Mouse (Mus musculus): ENCODE measurements around the gene Oaz2. TPM values are rescaled to one million over a fixed set of nuclear protein-coding genes. Genes with fewer than 3 reads are reported as not detected.

Oaz2 gene
- total RNA-seq (2012; rRNA removed), result 30.1 and 51.5 TPM in 2 replicates

- H3K4me3 ChIP-seq (ENCODE audit: insufficient read depth in 1 of 2, low read depth in 1 of 2, low read length in 2 of 2, poor library complexity in 1 of 2, severe bottlenecking in 1 of 2), result no peak within 1 kb of the TSS
- H3K9ac ChIP-seq (ENCODE audit: insufficient read depth, low read depth, low read length, poor library complexity, severe bottlenecking), result no peak within 1 kb of the TSS
- no peak for DNase-seq (ENCODE audit: low read depth, low spot score)
- H3K4me1 ChIP-seq (ENCODE audit: control insufficient read depth in 2 of 2, insufficient read depth in 2 of 2, low read length in 2 of 2, poor library complexity in 1 of 2), result peaks cover 6 to 17% of the 10 kb centered on the region in 2 experiments; a peak in 3 of 4 replicates
- no peak within 1 kb of the TSS for H3K27ac ChIP-seq (ENCODE audit: insufficient read depth, low read depth, low read length, poor library complexity, severe bottlenecking)
- in situ Hi-C loops (cut with MboI; ENCODE audit: low sequenced_read_pairs in 2 of 2, unreplicated experiment in 2 of 2), result loop anchor here (10.0 kb wide), 1 partner anchor 63 kb away; no protein-coding TSS in a partner anchor
- no peaks in the 10 kb centered on the region for H3K36me3 ChIP-seq (ENCODE audit: control insufficient read depth, insufficient read depth, low read length, poor library complexity, severe bottlenecking)
- H3K9me3 ChIP-seq (ENCODE audit: control insufficient read depth, insufficient read depth, low read depth, low read length), result no peaks in the 10 kb centered on the region
- TF ChIP-seq HCFC1 (IDR thresholded peaks at IDR 0.05; ENCODE audit: borderline replicate concordance, insufficient read depth, low read length), result no peak
Measured at GRCm38 (mm10) chr9:65667701-65668100, at the start of gene Oaz2. Oaz2 (plus strand) TSS chr9:65668001.

DNA sequence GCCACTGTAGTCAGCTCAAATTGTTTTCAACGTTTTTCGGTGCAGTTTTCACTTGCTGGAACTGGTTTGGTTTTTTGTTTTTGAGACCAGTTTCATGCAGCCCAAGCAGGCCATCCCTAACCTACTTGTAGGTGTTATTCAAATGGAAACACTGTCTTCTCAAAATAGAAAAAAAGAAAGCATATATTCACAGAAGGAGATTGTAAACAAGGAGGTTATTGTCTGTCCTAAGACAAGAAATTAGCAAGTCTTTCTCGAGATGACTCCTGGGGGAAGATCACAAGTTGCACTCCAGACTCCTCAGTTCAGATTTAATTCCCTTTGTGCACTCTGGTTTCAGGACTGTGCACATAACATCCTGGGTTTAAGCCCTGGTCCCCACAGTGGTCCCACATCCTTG lies 48.5 kb upstream of the Oaz2 start:
- peaks cover 8 to 13% of the 10 kb centered on the region in 2 experiments; a peak in 3 of 4 replicates for H3K4me1 ChIP-seq (ENCODE audit: control insufficient read depth in 2 of 2, insufficient read depth in 2 of 2, low read length in 2 of 2, poor library complexity in 1 of 2)
- H3K36me3 ChIP-seq (ENCODE audit: control insufficient read depth, insufficient read depth, low read length, poor library complexity, severe bottlenecking), result no peaks in the 10 kb centered on the region

DNA sequence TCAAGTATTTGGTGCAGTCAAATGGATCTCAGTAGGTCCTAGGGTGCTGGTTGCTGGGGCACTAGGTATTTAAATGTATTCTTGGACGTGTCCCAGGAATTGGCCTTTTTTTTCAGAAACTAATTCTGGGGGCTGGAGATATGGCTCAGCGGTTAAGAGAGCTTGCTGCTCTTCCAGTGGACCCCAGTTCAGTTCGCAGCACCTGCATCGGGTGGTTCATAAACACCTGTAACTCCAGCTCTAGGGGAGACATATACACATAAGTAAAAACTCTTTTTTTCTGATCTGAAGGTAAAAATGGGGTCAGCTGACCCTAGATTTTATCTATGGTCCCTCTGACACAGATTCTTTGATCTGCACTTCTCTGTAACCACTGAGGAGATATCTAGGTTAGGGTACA lies 46.6 kb upstream of the Oaz2 start:
- no peak overlapping the region for H3K4me3 ChIP-seq (ENCODE audit: insufficient read depth in 1 of 2, low read depth in 1 of 2, low read length in 2 of 2, poor library complexity in 1 of 2, severe bottlenecking in 1 of 2)
- H3K4me1 ChIP-seq (ENCODE audit: control insufficient read depth in 2 of 2, insufficient read depth in 2 of 2, low read length in 2 of 2, poor library complexity in 1 of 2), result peaks cover 10 to 20% of the 10 kb centered on the region in 2 experiments
- H3K36me3 ChIP-seq (ENCODE audit: control insufficient read depth, insufficient read depth, low read length, poor library complexity, severe bottlenecking), result no peaks in the 10 kb centered on the region
- H3K27ac ChIP-seq (ENCODE audit: insufficient read depth, low read depth, low read length, poor library complexity, severe bottlenecking), result no peak overlapping the region
- H3K9ac ChIP-seq (ENCODE audit: insufficient read depth, low read depth, low read length, poor library complexity, severe bottlenecking), result no peak overlapping the region
- DNase-seq (ENCODE audit: low read depth, low spot score), result no peak
- TF ChIP-seq ZC3H11A (IDR thresholded peaks at IDR 0.05; ENCODE audit: borderline replicate concordance, low read depth, low read length) (no peak), ZNF384 (IDR thresholded peaks at IDR 0.05; ENCODE audit: low read depth, low read length) (no peak), CHD2 (IDR thresholded peaks at IDR 0.05; ENCODE audit: low read depth, low read length) (no peak), MAFK (IDR thresholded peaks at IDR 0.05; ENCODE audit: insufficient read depth, low read depth, low read length) (no peak), HCFC1 (IDR thresholded peaks at IDR 0.05; ENCODE audit: borderline replicate concordance, insufficient read depth, low read length) (no peak)
- H3K9me3 ChIP-seq (ENCODE audit: control insufficient read depth, insufficient read depth, low read depth, low read length), result no peaks in the 10 kb centered on the region
- in situ Hi-C loops (cut with MboI; ENCODE audit: low sequenced_read_pairs in 2 of 2, unreplicated experiment in 2 of 2), result no loop called here

More for the DNA sequence above, 48.5 kb upstream of the Oaz2 start:
- no peak overlapping the region for H3K9ac ChIP-seq (ENCODE audit: insufficient read depth, low read depth, low read length, poor library complexity, severe bottlenecking)
- H3K27ac ChIP-seq (ENCODE audit: insufficient read depth, low read depth, low read length, poor library complexity, severe bottlenecking), result peak overlapping the region; percentile 59
- H3K9me3 ChIP-seq (ENCODE audit: control insufficient read depth, insufficient read depth, low read depth, low read length), result no peaks in the 10 kb centered on the region
- TF ChIP-seq MAFK (IDR thresholded peaks at IDR 0.05; ENCODE audit: insufficient read depth, low read depth, low read length), result no peak
- no peak for TF ChIP-seq ZC3H11A (IDR thresholded peaks at IDR 0.05; ENCODE audit: borderline replicate concordance, low read depth, low read length)
- TF ChIP-seq HCFC1 (IDR thresholded peaks at IDR 0.05; ENCODE audit: borderline replicate concordance, insufficient read depth, low read length), result no peak
- TF ChIP-seq CHD2 (IDR thresholded peaks at IDR 0.05; ENCODE audit: low read depth, low read length), result no peak
- no peak for TF ChIP-seq ZNF384 (IDR thresholded peaks at IDR 0.05; ENCODE audit: low read depth, low read length)
- DNase-seq (ENCODE audit: low read depth, low spot score), result no peak
- in situ Hi-C loops (cut with MboI; ENCODE audit: low sequenced_read_pairs in 2 of 2, unreplicated experiment in 2 of 2), result no loop called here
- H3K4me3 ChIP-seq (ENCODE audit: insufficient read depth in 1 of 2, low read depth in 1 of 2, low read length in 2 of 2, poor library complexity in 1 of 2, severe bottlenecking in 1 of 2), result no peak overlapping the region

DNA sequence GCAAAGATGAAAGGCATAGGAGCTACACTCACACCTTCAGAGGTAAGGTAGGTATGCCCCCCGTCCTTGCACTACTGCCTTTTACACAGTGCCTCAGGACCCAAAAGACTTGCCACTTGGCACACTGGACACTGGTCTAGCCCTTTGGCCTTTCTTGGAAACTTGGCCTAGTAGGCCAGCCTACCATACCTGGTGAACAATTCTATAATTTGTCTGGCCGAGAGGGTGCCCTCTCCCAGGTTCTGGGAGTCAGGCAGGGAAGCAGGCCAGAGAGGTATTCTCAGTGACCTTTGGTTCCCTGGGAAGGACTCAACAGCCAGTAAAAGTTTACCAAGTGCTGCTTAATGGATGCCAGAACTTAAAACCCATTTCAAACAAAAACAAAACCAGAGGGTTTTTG lies 46.1 kb upstream of the Oaz2 start:
- TF ChIP-seq ZC3H11A (IDR thresholded peaks at IDR 0.05; ENCODE audit: borderline replicate concordance, low read depth, low read length) (no peak), CHD2 (IDR thresholded peaks at IDR 0.05; ENCODE audit: low read depth, low read length) (no peak)
- in situ Hi-C loops (cut with MboI; ENCODE audit: low sequenced_read_pairs in 2 of 2, unreplicated experiment in 2 of 2), result no loop called here
- DNase-seq (ENCODE audit: low read depth, low spot score), result no peak

DNA sequence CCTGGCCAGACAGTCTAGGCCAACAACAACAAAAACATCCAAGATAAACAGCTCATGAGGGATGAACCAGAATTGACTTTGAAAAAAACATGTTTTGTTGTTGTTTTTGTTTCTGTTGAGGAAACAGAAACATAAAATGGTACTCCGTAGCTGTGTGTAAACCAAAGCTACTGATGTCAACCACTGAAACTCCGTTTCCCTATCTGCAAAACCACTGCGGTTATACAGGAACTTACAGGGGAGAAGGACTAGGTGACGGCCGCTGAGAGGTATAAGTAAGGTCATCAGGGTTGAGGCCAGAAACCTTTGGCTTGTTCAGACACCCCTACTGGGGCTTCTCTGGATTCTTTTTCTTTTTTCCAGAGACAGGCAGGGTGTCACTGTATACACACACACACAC lies 45.0 kb upstream of the Oaz2 start:
- no peaks in the 10 kb centered on the region for H3K36me3 ChIP-seq (ENCODE audit: control insufficient read depth, insufficient read depth, low read length, poor library complexity, severe bottlenecking)
- in situ Hi-C loops (cut with MboI; ENCODE audit: low sequenced_read_pairs in 2 of 2, unreplicated experiment in 2 of 2), result no loop called here
- no peak for DNase-seq (ENCODE audit: low read depth, low spot score)
- no peak overlapping the region for H3K4me3 ChIP-seq (ENCODE audit: insufficient read depth in 1 of 2, low read depth in 1 of 2, low read length in 2 of 2, poor library complexity in 1 of 2, severe bottlenecking in 1 of 2)
- H3K4me1 ChIP-seq (ENCODE audit: control insufficient read depth in 2 of 2, insufficient read depth in 2 of 2, low read length in 2 of 2, poor library complexity in 1 of 2), result peaks cover 10 to 27% of the 10 kb centered on the region in 2 experiments
- no peak overlapping the region for H3K9ac ChIP-seq (ENCODE audit: insufficient read depth, low read depth, low read length, poor library complexity, severe bottlenecking)
- H3K9me3 ChIP-seq (ENCODE audit: control insufficient read depth, insufficient read depth, low read depth, low read length), result no peaks in the 10 kb centered on the region
- no peak overlapping the region for H3K27ac ChIP-seq (ENCODE audit: insufficient read depth, low read depth, low read length, poor library complexity, severe bottlenecking)
- TF ChIP-seq CHD2 (IDR thresholded peaks at IDR 0.05; ENCODE audit: low read depth, low read length), result no peak
- no peak for TF ChIP-seq ZC3H11A (IDR thresholded peaks at IDR 0.05; ENCODE audit: borderline replicate concordance, low read depth, low read length)
- no peak for TF ChIP-seq MAFK (IDR thresholded peaks at IDR 0.05; ENCODE audit: insufficient read depth, low read depth, low read length)
- TF ChIP-seq HCFC1 (IDR thresholded peaks at IDR 0.05; ENCODE audit: borderline replicate concordance, insufficient read depth, low read length), result no peak
- TF ChIP-seq ZNF384 (IDR thresholded peaks at IDR 0.05; ENCODE audit: low read depth, low read length), result no peak

More for the DNA sequence above, 46.1 kb upstream of the Oaz2 start:
- no peak overlapping the region for H3K27ac ChIP-seq (ENCODE audit: insufficient read depth, low read depth, low read length, poor library complexity, severe bottlenecking)
- no peak overlapping the region for H3K4me3 ChIP-seq (ENCODE audit: insufficient read depth in 1 of 2, low read depth in 1 of 2, low read length in 2 of 2, poor library complexity in 1 of 2, severe bottlenecking in 1 of 2)
- peaks cover 10 to 21% of the 10 kb centered on the region in 2 experiments for H3K4me1 ChIP-seq (ENCODE audit: control insufficient read depth in 2 of 2, insufficient read depth in 2 of 2, low read length in 2 of 2, poor library complexity in 1 of 2)
- H3K36me3 ChIP-seq (ENCODE audit: control insufficient read depth, insufficient read depth, low read length, poor library complexity, severe bottlenecking), result no peaks in the 10 kb centered on the region
- H3K9ac ChIP-seq (ENCODE audit: insufficient read depth, low read depth, low read length, poor library complexity, severe bottlenecking), result no peak overlapping the region
- no peaks in the 10 kb centered on the region for H3K9me3 ChIP-seq (ENCODE audit: control insufficient read depth, insufficient read depth, low read depth, low read length)
